Mouse (Mus musculus) mammary gland, adult 2 months (tissue): ENCODE measurements around the gene Itga10. TPM values are rescaled to one million over a fixed set of nuclear protein-coding genes. Genes with fewer than 3 reads are reported as not detected.

Experiments used
- polyA plus RNA-seq: library from polyadenylated mRNA; depleted of rRNA; stranded (reverse); fragments of >200 nt; gene quantifications from 2 replicates; pipeline ENCODE4 v1.2.3, GENCODE M21; 2012; ENCODE audit warnings: low replicate concordance; rRNA removed

Itga10 gene
- 1.2 and 3.6 TPM in 2 replicates for polyA plus RNA-seq

GRCm38 (mm10) chr3:96645018-96645649 lies at the start of gene Itga10:
Itga10 (plus strand) TSS chr3:96645584.

GRCm38 (mm10) chr3:96596228-96596707 lies 49.1 kb upstream of the Itga10 start, which contains the start of gene Ankrd34a:
Ankrd34a (plus strand) TSS chr3:96596636.

GRCm38 (mm10) chr3:96600639-96601250 lies 44.6 kb upstream of the Itga10 start, which contains the start of gene Lix1l:
Lix1l (plus strand) TSS chr3:96601149.

GRCm38 (mm10) chr3:96629729-96630600 lies 15.4 kb upstream of the Itga10 start, which contains the start of gene Rbm8a:
Rbm8a (plus strand) TSS chr3:96629933.

DNA sequence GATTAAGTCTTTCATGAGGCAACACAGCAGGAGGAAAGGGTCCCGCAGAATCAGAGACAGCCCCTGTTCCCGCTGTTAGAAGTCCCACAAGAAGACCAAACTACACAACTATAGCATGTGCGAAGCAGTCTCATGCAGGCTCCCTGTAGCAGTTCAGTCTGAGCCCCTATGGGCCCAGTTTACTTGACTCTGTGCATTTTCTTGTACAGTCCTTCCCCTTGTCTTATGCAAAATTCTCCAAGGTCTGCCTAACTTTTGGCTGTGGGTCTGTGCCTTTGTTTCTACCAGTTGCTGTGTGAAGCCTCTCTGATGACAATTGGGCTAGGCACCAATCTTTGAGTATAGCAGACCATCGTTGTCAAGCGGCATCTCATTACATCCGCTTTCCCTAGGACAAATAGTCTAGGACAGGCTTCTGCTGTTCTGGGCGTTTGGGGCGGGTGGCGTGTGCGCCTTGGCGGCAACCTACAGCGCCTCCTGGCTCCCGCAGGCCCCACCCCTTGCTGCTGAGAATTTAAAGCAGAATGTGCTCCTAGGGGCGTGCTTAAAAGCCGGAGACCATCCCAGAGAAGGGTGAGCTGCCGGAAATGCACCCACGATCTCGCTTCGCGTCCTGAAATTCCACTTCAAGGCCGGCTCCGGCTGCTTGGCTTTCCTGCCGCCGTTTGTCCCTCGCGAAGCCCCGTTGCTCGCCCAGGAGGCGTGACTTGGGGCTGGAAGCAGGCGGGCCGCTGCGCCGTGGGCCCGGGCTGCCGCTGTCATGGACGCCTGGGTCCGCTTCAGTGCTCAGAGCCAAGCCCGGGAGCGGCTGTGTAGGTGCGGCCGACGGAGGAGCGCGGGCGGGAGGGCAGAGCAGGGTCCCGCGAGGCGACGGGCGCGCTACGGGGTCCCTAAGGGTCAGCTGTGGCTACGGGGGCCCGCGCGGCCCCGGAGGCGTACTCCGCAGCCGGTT lies 10.2 kb upstream of the Itga10 start, which contains the start of the genes Pex11b and Gm42957:
Gene Pex11b (plus strand): TSS at position 449 of the 952 bp plus-strand sequence.
Gene Gm42957 (plus strand): TSS at position 547 of the 952 bp plus-strand sequence.

DNA sequence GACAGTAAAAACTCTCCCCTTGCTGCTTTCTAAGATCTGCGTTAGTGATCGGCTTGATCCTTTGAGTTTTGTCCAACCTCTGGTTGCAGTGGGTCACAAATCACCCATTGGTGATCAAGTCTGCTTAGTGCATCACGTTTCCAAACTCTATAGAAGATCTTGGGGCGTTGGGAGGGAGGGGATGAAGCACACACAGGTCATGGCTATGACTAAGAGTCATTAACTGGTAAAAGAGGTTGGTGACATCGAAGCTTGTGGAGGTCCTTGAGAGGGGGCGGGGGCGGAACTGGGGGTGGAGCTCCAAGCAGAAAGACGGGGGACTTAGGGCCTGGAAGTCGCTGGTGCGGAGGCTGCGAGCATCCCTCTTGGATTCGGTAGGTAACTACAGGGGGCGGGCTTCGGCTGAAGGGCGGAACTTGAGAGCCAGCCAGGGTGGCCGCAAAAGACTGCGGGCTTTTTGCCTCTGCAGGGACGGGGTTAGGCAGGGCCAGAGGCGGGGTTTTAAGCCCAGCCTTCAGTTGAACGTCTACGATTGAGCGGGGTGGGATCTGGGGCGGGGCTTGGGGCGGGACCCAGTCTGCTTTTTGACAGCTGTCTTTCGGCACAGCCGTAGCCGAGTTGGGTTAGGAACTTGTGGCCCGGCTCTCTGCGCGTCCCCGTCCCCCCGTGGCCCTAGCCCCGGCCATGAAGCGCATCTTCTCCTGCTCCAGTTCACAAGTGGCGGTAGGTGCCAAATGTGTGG lies 24.5 kb downstream of the Itga10 start, which contains the start of gene Ankrd35:
Gene Ankrd35 (plus strand): TSS at position 405 of the 742 bp plus-strand sequence.

GRCm38 (mm10) chr3:96696198-96696765 lies 50.9 kb downstream of the Itga10 start, which contains the start of gene Pias3:
Pias3 (plus strand) TSS chr3:96696384.

GRCm38 (mm10) chr3:96707903-96708683 lies 62.7 kb downstream of the Itga10 start, which contains the start of gene Nudt17:
Nudt17 (minus strand) TSS chr3:96708562.

Other genes starting within 250 kb of the Itga10 start
- 0.29 and 0.76 TPM in 2 replicates for gene BC107364, start 193.3 kb upstream of the Itga10 start, polyA plus RNA-seq
- gene Hfe2, start 120.4 kb upstream of the Itga10 start, polyA plus RNA-seq, result 0.68 and 132 TPM in 2 replicates
- 685 and 1,326 TPM in 2 replicates for gene Txnip, start 87.6 kb upstream of the Itga10 start, polyA plus RNA-seq
- gene Gm16253, start 68.6 kb upstream of the Itga10 start, polyA plus RNA-seq, result not detected in 2 replicates
- gene Polr3gl, start 51.4 kb upstream of the Itga10 start, polyA plus RNA-seq, result 17.5 and 21.4 TPM in 2 replicates
- gene Ankrd34a, start 48.9 kb upstream of the Itga10 start, polyA plus RNA-seq, result 0.49 and 0.62 TPM in 2 replicates
- gene Lix1l, start 44.4 kb upstream of the Itga10 start, polyA plus RNA-seq, result 19.1 and 35.6 TPM in 2 replicates
- 3.5 and 7.0 TPM in 2 replicates for gene Rbm8a, start 15.7 kb upstream of the Itga10 start, polyA plus RNA-seq
- gene Pex11b, start 10.2 kb upstream of the Itga10 start, polyA plus RNA-seq, result 28.7 and 53.0 TPM in 2 replicates
- gene Gm42957, start 10.1 kb upstream of the Itga10 start, polyA plus RNA-seq, result 0.10 and 0.43 TPM in 2 replicates
- 1.3 and 2.9 TPM in 2 replicates for gene Ankrd35, start 24.5 kb downstream of the Itga10 start, polyA plus RNA-seq
- 48.5 and 50.7 TPM in 2 replicates for gene Pias3, start 50.8 kb downstream of the Itga10 start, polyA plus RNA-seq
- gene Nudt17, start 63.0 kb downstream of the Itga10 start, polyA plus RNA-seq, result 12.9 and 18.1 TPM in 2 replicates
- 26.8 and 36.6 TPM in 2 replicates for gene Polr3c, start 82.0 kb downstream of the Itga10 start, polyA plus RNA-seq
- 16.1 and 27.1 TPM in 2 replicates for gene Rnf115, start 82.1 kb downstream of the Itga10 start, polyA plus RNA-seq
- 0.10 and 0.18 TPM in 2 replicates for gene Pdzk1, start 183.7 kb downstream of the Itga10 start, polyA plus RNA-seq
- gene Cd160, start 183.8 kb downstream of the Itga10 start, polyA plus RNA-seq, result 1.3 and 1.5 TPM in 2 replicates